Comparison of ENCODE assay signal across 11 mouse cellular contexts in genomic region chr1:132659604-132660003, GRCm38 (mm10).
DNase-seq lines count a peak whose midpoint lies in the region; ATAC-seq and TF ChIP-seq lines count a peak whose summit lies in the region.
"Had no signal": no experiment of that assay in that cellular context is flagged by ENCODE, and none has a peak within 500 bp of the region (broad histone marks: within the 10 kb centered on the region; RNA-seq: fewer than 3 reads in every experiment).

No protein-coding gene starts in this region.

- 3% methylated on average over 3 of the region's 3 CpGs for WGBS in hindbrain, embryonic 13.5 days
- 21% methylated on average over 3 of the region's 3 CpGs for WGBS in midbrain, embryonic 15.5 days

- H3K4me1 ChIP-seq in ES-E14 (ENCODE audit: control insufficient read depth in 2 of 2, insufficient read depth in 2 of 2, low read length in 2 of 2, poor library complexity in 1 of 2): peaks cover 2 to 34% of the 10 kb centered on the region in 2 experiments; a peak in 1 of 4 replicates
- peaks cover 53% of the 10 kb centered on the region for H3K4me1 ChIP-seq in hindbrain, embryonic 13.5 days (replicated peaks)
- H3K4me1 ChIP-seq in midbrain, embryonic 15.5 days: peaks cover 38% of the 10 kb centered on the region
- H3K4me1 ChIP-seq: embryonic facial prominence, embryonic 15.5 days had no signal

- no peak overlapping the region for H3K4me2 ChIP-seq in hindbrain, embryonic 13.5 days
- no peak overlapping the region for H3K4me2 ChIP-seq in midbrain, embryonic 15.5 days
- H3K4me2 ChIP-seq: embryonic facial prominence, embryonic 15.5 days had no signal

- H3K4me3 ChIP-seq in ES-E14 (ENCODE audit: insufficient read depth in 1 of 2, low read depth in 1 of 2, low read length in 2 of 2, poor library complexity in 1 of 2, severe bottlenecking in 1 of 2): no peak overlapping the region
- no peak overlapping the region for H3K4me3 ChIP-seq in hindbrain, embryonic 13.5 days
- no peak overlapping the region for H3K4me3 ChIP-seq in midbrain, embryonic 15.5 days
- H3K4me3 ChIP-seq: embryonic facial prominence, embryonic 15.5 days had no signal

- no peaks in the 10 kb centered on the region for H3K36me3 ChIP-seq in ES-E14 (ENCODE audit: control insufficient read depth, insufficient read depth, low read length, poor library complexity, severe bottlenecking)
- H3K36me3 ChIP-seq in hindbrain, embryonic 13.5 days: peaks cover 12% of the 10 kb centered on the region
- 0 out of 2 replicates have a peak, but pooled peaks cover 3% of the 10 kb centered on the region for H3K36me3 ChIP-seq in midbrain, embryonic 15.5 days (replicated peaks)
- H3K36me3 ChIP-seq: embryonic facial prominence, embryonic 15.5 days had no signal

- in situ Hi-C loops in ES-E14 (cut with MboI; ENCODE audit: low sequenced_read_pairs in 2 of 2, unreplicated experiment in 2 of 2): no loop called here

- peak overlapping the region; percentile 15; the same call in 1 of the 2 replicates for H3K27ac ChIP-seq in ES-E14 (ENCODE audit: insufficient read depth, low read depth, low read length, poor library complexity, severe bottlenecking)
- H3K27ac ChIP-seq in hindbrain, embryonic 13.5 days: peak overlapping the region; percentile 92
- peak overlapping the region; percentile 77 for H3K27ac ChIP-seq in midbrain, embryonic 15.5 days
- H3K27ac ChIP-seq: embryonic facial prominence, embryonic 15.5 days had no signal

- H3K9me3 ChIP-seq in ES-E14 (ENCODE audit: control insufficient read depth, insufficient read depth, low read depth, low read length): no peaks in the 10 kb centered on the region
- no peaks in the 10 kb centered on the region for H3K9me3 ChIP-seq in hindbrain, embryonic 13.5 days
- no peaks in the 10 kb centered on the region for H3K9me3 ChIP-seq in midbrain, embryonic 15.5 days
- H3K9me3 ChIP-seq: embryonic facial prominence, embryonic 15.5 days had no signal

- ATAC-seq in hindbrain, embryonic 13.5 days (ENCODE audit: low FRiP score): no peak
- ATAC-seq in midbrain, embryonic 15.5 days (replicated peaks): peak; percentile 40; the same call in 1 of the 2 replicates

- no peaks in the 10 kb centered on the region for H3K27me3 ChIP-seq in hindbrain, embryonic 13.5 days
- H3K27me3 ChIP-seq in midbrain, embryonic 15.5 days (replicated peaks): no peaks in the 10 kb centered on the region
- H3K27me3 ChIP-seq: embryonic facial prominence, embryonic 15.5 days had no signal

- DNase-seq in ES-E14 (ENCODE audit: low read depth, low spot score): no peak
- DNase-seq in brain, embryonic 18.5 days (ENCODE audit: low read depth, low spot score): peak; percentile 68
- DNase-seq in Muller cell, postnatal 12 days (ENCODE audit: inconsistent ontology term): no peak
- DNase-seq in ovary, adult 18-20 months (ENCODE audit: low spot score): no peak
- no peak for DNase-seq in ovary, postnatal 36 days (ENCODE audit: low spot score)
- DNase-seq: cerebellum, adult 11-12 months; spleen, adult 18-20 months; thymus, postnatal 25 days had no signal

- no peak overlapping the region for H3K9ac ChIP-seq in ES-E14 (ENCODE audit: insufficient read depth, low read depth, low read length, poor library complexity, severe bottlenecking)
- 0 out of 2 replicates have a peak overlapping the region, but pooled peaks have one; percentile 2 for H3K9ac ChIP-seq in hindbrain, embryonic 13.5 days
- 0 out of 2 replicates have a peak overlapping the region, but pooled peaks have one; percentile 1 for H3K9ac ChIP-seq in midbrain, embryonic 15.5 days
- H3K9ac ChIP-seq: embryonic facial prominence, embryonic 15.5 days had no signal

TF ChIP-seq in ES-E14, 5 proteins besides CTCF, POLR2A, EP300 and RAD21:
- TF ChIP-seq CHD2 (IDR thresholded peaks at IDR 0.05; ENCODE audit: low read depth, low read length) (no peak), MAFK (IDR thresholded peaks at IDR 0.05; ENCODE audit: insufficient read depth, low read depth, low read length) (no peak), HCFC1 (IDR thresholded peaks at IDR 0.05; ENCODE audit: borderline replicate concordance, insufficient read depth, low read length) (no peak), ZNF384 (IDR thresholded peaks at IDR 0.05; ENCODE audit: low read depth, low read length) (no peak)

Comparison
In these comparisons a context has a peak if more than half of its experiments do, and no peak if none do; other contexts are left out.
1. H3K27ac ChIP-seq: peak in every context shown above with its lines; median percentile 92 in hindbrain, embryonic 13.5 days; 77 in midbrain, embryonic 15.5 days; 15 in ES-E14.